Mouse (Mus musculus): Measurements from ENCODE around the gene Naa16.

GRCm38 (mm10) chr14:79388304-79388703, 2.3 kb downstream of the Naa16 start:
- TF ChIP-seq POLR2A (IDR thresholded peaks at IDR 0.05; ENCODE audit: extremely low read depth, insufficient read depth, low read length): no peak
- TF ChIP-seq CTCF (IDR thresholded peaks at IDR 0.05; ENCODE audit: extremely low read depth, insufficient read depth, low read length): no peak
